Mouse (Mus musculus): ENCODE results near the gene Aldh3b1. TPM values are rescaled to one million over a fixed set of nuclear protein-coding genes. Genes with fewer than 3 reads are reported as not detected.

Gene Aldh3b1
- 14.9 and 17.0 TPM in 2 replicates for polyA plus RNA-seq (2012; rRNA removed)

GRCm38 (mm10) chr19:3929211-3929941 is at the start of gene Aldh3b1:
Gene Aldh3b1, minus strand, starts transcription at chr19:3929808.

GRCm38 (mm10) chr19:3972229-3972628 is 42.6 kb upstream of the Aldh3b1 start, which contains the start of gene Aldh3b2:
Gene Aldh3b2, plus strand, starts transcription at chr19:3972328.

GRCm38 (mm10) chr19:3958470-3958869 is 28.9 kb upstream of the Aldh3b1 start, which contains the start of gene Aldh3b3:
Gene Aldh3b3, plus strand, starts transcription at chr19:3958645.

GRCm38 (mm10) chr19:3935032-3935895 is 5.7 kb upstream of the Aldh3b1 start, which contains the start of gene Unc93b1:
Gene Unc93b1, plus strand, starts transcription at chr19:3935186.

GRCm38 (mm10) chr19:3912337-3913204 is 17.0 kb downstream of the Aldh3b1 start, which contains the start of gene Ndufs8:
Gene Ndufs8, minus strand, starts transcription at chr19:3912774.

GRCm38 (mm10) chr19:3906795-3907786 is 22.5 kb downstream of the Aldh3b1 start, which contains the start of gene Tcirg1:
Gene Tcirg1, minus strand, starts transcription at chr19:3907133.

Other genes starting within 250 kb of the Aldh3b1 start
- 50.9 and 68.6 TPM in 2 replicates for gene Lrp5, start 243.2 kb downstream of the Aldh3b1 start, polyA plus RNA-seq (2012; rRNA removed)
- gene 1810055G02Rik, start 221.5 kb downstream of the Aldh3b1 start, polyA plus RNA-seq (2012; rRNA removed), result 62.2 and 67.7 TPM in 2 replicates
- gene Kmt5b, start 162.4 kb downstream of the Aldh3b1 start, polyA plus RNA-seq (2012; rRNA removed), result 12.8 and 13.2 TPM in 2 replicates
- gene Chka, start 78.0 kb downstream of the Aldh3b1 start, polyA plus RNA-seq (2012; rRNA removed), result 35.3 and 37.1 TPM in 2 replicates
- 146 and 188 TPM in 2 replicates for gene Tcirg1, start 22.7 kb downstream of the Aldh3b1 start, polyA plus RNA-seq (2012; rRNA removed)
- gene Ndufs8, start 17.0 kb downstream of the Aldh3b1 start, polyA plus RNA-seq (2012; rRNA removed), result 279 and 336 TPM in 2 replicates
- 160 and 202 TPM in 2 replicates for gene Unc93b1, start 5.4 kb upstream of the Aldh3b1 start, polyA plus RNA-seq (2012; rRNA removed)
- gene Aldh3b3, start 28.8 kb upstream of the Aldh3b1 start, polyA plus RNA-seq (2012; rRNA removed), result 0.15 and 0.35 TPM in 2 replicates
- gene Aldh3b2, start 42.5 kb upstream of the Aldh3b1 start, polyA plus RNA-seq (2012; rRNA removed), result 14.5 and 14.7 TPM in 2 replicates
- gene Acy3, start 56.8 kb upstream of the Aldh3b1 start, polyA plus RNA-seq (2012; rRNA removed), result 55.2 and 55.9 TPM in 2 replicates
- gene Tbx10, start 62.9 kb upstream of the Aldh3b1 start, polyA plus RNA-seq (2012; rRNA removed), result not detected in 2 replicates
- 18.7 and 25.7 TPM in 2 replicates for gene Nudt8, start 70.8 kb upstream of the Aldh3b1 start, polyA plus RNA-seq (2012; rRNA removed)
- gene Gm49405, start 70.8 kb upstream of the Aldh3b1 start, polyA plus RNA-seq (2012; rRNA removed), result 2.1 and 2.5 TPM in 2 replicates
- 10.8 and 11.5 TPM in 2 replicates for gene Doc2g, start 73.5 kb upstream of the Aldh3b1 start, polyA plus RNA-seq (2012; rRNA removed)
- gene Ndufv1, start 83.0 kb upstream of the Aldh3b1 start, polyA plus RNA-seq (2012; rRNA removed), result 185 and 192 TPM in 2 replicates
- gene Gstp1, start 108.2 kb upstream of the Aldh3b1 start, polyA plus RNA-seq (2012; rRNA removed), result 871 and 970 TPM in 2 replicates
- gene Gstp2, start 116.2 kb upstream of the Aldh3b1 start, polyA plus RNA-seq (2012; rRNA removed), result 192 and 247 TPM in 2 replicates
- gene Gstp3, start 129.8 kb upstream of the Aldh3b1 start, polyA plus RNA-seq (2012; rRNA removed), result 8.4 and 8.5 TPM in 2 replicates
- gene Cabp2, start 151.8 kb upstream of the Aldh3b1 start, polyA plus RNA-seq (2012; rRNA removed), result 2.5 TPM in 1 of 2 replicates, not detected in the other
- gene Cdk2ap2, start 167.4 kb upstream of the Aldh3b1 start, polyA plus RNA-seq (2012; rRNA removed), result 321 and 393 TPM in 2 replicates
- 133 and 136 TPM in 2 replicates for gene Pitpnm1, start 170.2 kb upstream of the Aldh3b1 start, polyA plus RNA-seq (2012; rRNA removed)
- 65.0 and 68.8 TPM in 2 replicates for gene Aip, start 196.1 kb upstream of the Aldh3b1 start, polyA plus RNA-seq (2012; rRNA removed)
- gene Gpr152, start 210.0 kb upstream of the Aldh3b1 start, polyA plus RNA-seq (2012; rRNA removed), result 0.02 and 0.05 TPM in 2 replicates
- 0.15 and 0.28 TPM in 2 replicates for gene Cabp4, start 214.2 kb upstream of the Aldh3b1 start, polyA plus RNA-seq (2012; rRNA removed)
- gene Coro1b, start 218.8 kb upstream of the Aldh3b1 start, polyA plus RNA-seq (2012; rRNA removed), result 657 and 730 TPM in 2 replicates
- gene Ptprcap, start 223.8 kb upstream of the Aldh3b1 start, polyA plus RNA-seq (2012; rRNA removed), result 74.8 and 129 TPM in 2 replicates
- gene Rps6kb2, start 233.5 kb upstream of the Aldh3b1 start, polyA plus RNA-seq (2012; rRNA removed), result 38.0 and 53.9 TPM in 2 replicates
- gene Carns1, start 245.7 kb upstream of the Aldh3b1 start, polyA plus RNA-seq (2012; rRNA removed), result 5.3 and 9.0 TPM in 2 replicates